Mouse (Mus musculus) erythroblast, embryonic 14.5 days (primary cell): ENCODE measurements around the gene Shisa7. TPM values are rescaled to one million over a fixed set of nuclear protein-coding genes. Genes with fewer than 3 reads are reported as not detected.
A peak's percentile ranks its signal among the peaks of the same experiment; 100 is the strongest.
"Not testable (repeated sequence)": the region's sequence is repeated elsewhere in the genome, so short reads cannot be mapped to it uniquely, and the experiment has no call there.

Experiments
- H3K27me3 ChIP-seq: 2 replicates; pipeline ENCODE4 v1.6.1; 2012; ENCODE audit warnings: inconsistent platforms; ENCODE audit not compliant: control insufficient read depth
- H3K36me3 ChIP-seq: 2 replicates; pipeline ENCODE4 v1.6.1; 2012; ENCODE audit warnings: mild to moderate bottlenecking, inconsistent platforms; ENCODE audit not compliant: control insufficient read depth
- H3K4me1 ChIP-seq: 2 replicates; pipeline ENCODE4 v1.6.1; 2012; ENCODE audit warnings: inconsistent platforms; ENCODE audit not compliant: control insufficient read depth
- H3K4me3 ChIP-seq: replicated peaks from 2 replicates; pipeline ENCODE3; 2012; ENCODE audit warnings: moderate library complexity, mild to moderate bottlenecking, inconsistent platforms
- H3K9me3 ChIP-seq: 2 replicates; pipeline ENCODE4 v1.6.1; 2012; ENCODE audit warnings: low read length, inconsistent platforms, mixed read lengths; ENCODE audit not compliant: control insufficient read depth
- GATA1 ChIP-seq: IDR thresholded peaks from 2 replicates; pipeline ENCODE4 v1.6.1; 2012; ENCODE audit warnings: low read length, inconsistent platforms, mixed read lengths
- TAL1 ChIP-seq: IDR thresholded peaks from 3 replicates; pipeline ENCODE4 v1.6.1; 2012; ENCODE audit warnings: low read length, inconsistent platforms, mixed read lengths
- polyA plus RNA-seq: library from polyadenylated mRNA; stranded (reverse); fragments of >175 nt; gene quantifications from 2 replicates; pipeline ENCODE4 v1.2.3, GENCODE M21; 2012

Gene Shisa7
- polyA plus RNA-seq, 1 experiment, result not detected

- H3K4me1 ChIP-seq, result peaks cover 41% of the 10 kb centered on the region
- TF ChIP-seq TAL1, result no peak
- no peak for TF ChIP-seq GATA1
- H3K4me3 ChIP-seq, result no peak overlapping the region
- H3K36me3 ChIP-seq, result peaks cover 97% of the 10 kb centered on the region
- H3K9me3 ChIP-seq, result no peaks in the 10 kb centered on the region
- no peaks in the 10 kb centered on the region for H3K27me3 ChIP-seq
Observed at GRCm38 (mm10) chr7:4806716-4807115, 37.8 kb downstream of the Shisa7 start.

- Histone ChIP-seq H3K27me3 (no peaks in the 10 kb centered on the region), H3K9me3 (no peaks in the 10 kb centered on the region), H3K4me1 (peaks cover 8% of the 10 kb centered on the region), H3K4me3 (no peak overlapping the region), H3K36me3 (peaks cover 84% of the 10 kb centered on the region)
- TF ChIP-seq TAL1 (no peak), GATA1 (no peak)
Observed at GRCm38 (mm10) chr7:4802247-4802646, 42.2 kb downstream of the Shisa7 start.

GRCm38 (mm10) chr7:4795767-4796433 is 48.6 kb downstream of the Shisa7 start:
- H3K36me3 ChIP-seq, result peaks cover 62% of the 10 kb centered on the region

GRCm38 (mm10) chr7:4794631-4795168 is 49.8 kb downstream of the Shisa7 start:
- Histone ChIP-seq H3K4me1 (peaks cover 46% of the 10 kb centered on the region), H3K27me3 (no peaks in the 10 kb centered on the region), H3K4me3 (peak overlapping the region; percentile 74), H3K9me3 (no peaks in the 10 kb centered on the region), H3K36me3 (peaks cover 62% of the 10 kb centered on the region)
- no peak for TF ChIP-seq TAL1
- no peak for TF ChIP-seq GATA1

More at GRCm38 (mm10) chr7:4795767-4796433, 48.6 kb downstream of the Shisa7 start:
- TF ChIP-seq GATA1 (no peak), TAL1 (no peak)
- no peaks in the 10 kb centered on the region for H3K9me3 ChIP-seq
- H3K4me3 ChIP-seq, result no peak overlapping the region
- H3K27me3 ChIP-seq, result no peaks in the 10 kb centered on the region
- peaks cover 38% of the 10 kb centered on the region for H3K4me1 ChIP-seq

GRCm38 (mm10) chr7:4793674-4794073 is 50.8 kb downstream of the Shisa7 start:
- Histone ChIP-seq H3K4me1 (peaks cover 56% of the 10 kb centered on the region), H3K36me3 (peaks cover 54% of the 10 kb centered on the region), H3K4me3 (peak overlapping the region; percentile 74), H3K27me3 (no peaks in the 10 kb centered on the region), H3K9me3 (no peaks in the 10 kb centered on the region)
- TF ChIP-seq GATA1 (no peak), TAL1 (no peak)

- peaks cover 50% of the 10 kb centered on the region for H3K36me3 ChIP-seq
- peaks cover 60% of the 10 kb centered on the region for H3K4me1 ChIP-seq
- H3K9me3 ChIP-seq, H3K27me3 ChIP-seq: not testable (repeated sequence)
- peak overlapping the region; percentile 74 for H3K4me3 ChIP-seq
Observed at GRCm38 (mm10) chr7:4793248-4793647, 51.2 kb downstream of the Shisa7 start.

- Histone ChIP-seq H3K36me3 (peaks cover 43% of the 10 kb centered on the region), H3K9me3 (no peaks in the 10 kb centered on the region), H3K27me3 (no peaks in the 10 kb centered on the region), H3K4me1 (peaks cover 64% of the 10 kb centered on the region), H3K4me3 (peak within 1 kb of the TSS; percentile 74)
- no peak for TF ChIP-seq GATA1
- no peak for TF ChIP-seq TAL1
Observed at GRCm38 (mm10) chr7:4792278-4793212, 52.0 kb downstream of the Shisa7 start, which contains the start of gene Rpl28. Rpl28 (plus strand) TSS chr7:4792874.

- Histone ChIP-seq H3K9me3 (no peaks in the 10 kb centered on the region), H3K4me3 (peak within 1 kb of the TSS; percentile 87), H3K36me3 (peaks cover 25% of the 10 kb centered on the region), H3K4me1 (peaks cover 70% of the 10 kb centered on the region), H3K27me3 (no peaks in the 10 kb centered on the region)
- TF ChIP-seq TAL1 (no peak), GATA1 (no peak)
Observed at GRCm38 (mm10) chr7:4789436-4789935, 55.0 kb downstream of the Shisa7 start, which contains the start of gene Tmem238. Tmem238 (minus strand) TSS chr7:4789656.
